Mouse (Mus musculus): Measurements from ENCODE around the gene Cnppd1.

The Cnppd1 gene

GRCm38 (mm10) chr1:75142301-75143261 lies at the start of gene Cnppd1, which contains the start of gene Retreg2:
Gene Cnppd1, minus strand, starts transcription at chr1:75142711.
Gene Retreg2, plus strand, starts transcription at chr1:75142778.
- peak; percentile 97 for DNase-seq (ENCODE audit: low spot score)

- peak; percentile 99 for DNase-seq (ENCODE audit: low spot score)
Measured at GRCm38 (mm10) chr1:75191622-75192402, 49.3 kb upstream of the Cnppd1 start, which contains the start of the genes Ankzf1 and Atg9a. Gene Ankzf1, plus strand, starts transcription at chr1:75192151. Gene Atg9a, minus strand, starts transcription at chr1:75192196.

GRCm38 (mm10) chr1:75191258-75191621 lies 48.7 kb upstream of the Cnppd1 start:
- no peak for DNase-seq (ENCODE audit: low spot score)

GRCm38 (mm10) chr1:75190577-75190976 lies 48.1 kb upstream of the Cnppd1 start:
- peak; percentile 19 for DNase-seq (ENCODE audit: low spot score)

- no peak for DNase-seq (ENCODE audit: low spot score)
Measured at GRCm38 (mm10) chr1:75187914-75188483, 45.5 kb upstream of the Cnppd1 start.

- no peak for DNase-seq (ENCODE audit: low spot score)
Measured at GRCm38 (mm10) chr1:75187126-75187525, 44.6 kb upstream of the Cnppd1 start.

- DNase-seq (ENCODE audit: low spot score) = no peak
Measured at GRCm38 (mm10) chr1:75185495-75185894, 43.0 kb upstream of the Cnppd1 start.

GRCm38 (mm10) chr1:75182160-75182559 lies 39.6 kb upstream of the Cnppd1 start:
- DNase-seq (ENCODE audit: low spot score) = no peak

- no peak for DNase-seq (ENCODE audit: low spot score)
Measured at GRCm38 (mm10) chr1:75181377-75181870, 38.9 kb upstream of the Cnppd1 start.

GRCm38 (mm10) chr1:75180741-75181140 lies 38.2 kb upstream of the Cnppd1 start:
- no peak for DNase-seq (ENCODE audit: low spot score)

- peak; percentile 89 for DNase-seq (ENCODE audit: low spot score)
Measured at GRCm38 (mm10) chr1:75180105-75180590, 37.6 kb upstream of the Cnppd1 start, which contains the start of gene Abcb6. Gene Abcb6, minus strand, starts transcription at chr1:75180392.

- peak; percentile 44 for DNase-seq (ENCODE audit: low spot score)
Measured at GRCm38 (mm10) chr1:75179334-75180104, 37.0 kb upstream of the Cnppd1 start.

GRCm38 (mm10) chr1:75168472-75169464 lies 26.3 kb upstream of the Cnppd1 start, which contains the start of gene Zfand2b:
Gene Zfand2b, plus strand, starts transcription at chr1:75168646.
- DNase-seq (ENCODE audit: low spot score) = peak; percentile 95

- no peak for DNase-seq (ENCODE audit: low spot score)
Measured at GRCm38 (mm10) chr1:75168093-75168471, 25.6 kb upstream of the Cnppd1 start.

GRCm38 (mm10) chr1:75160256-75160617 lies 17.7 kb upstream of the Cnppd1 start:
- no peak for DNase-seq (ENCODE audit: low spot score)

- DNase-seq (ENCODE audit: low spot score) = no peak
Measured at GRCm38 (mm10) chr1:75159540-75160255, 17.2 kb upstream of the Cnppd1 start.

GRCm38 (mm10) chr1:75158990-75159389 lies 16.5 kb upstream of the Cnppd1 start:
- DNase-seq (ENCODE audit: low spot score) = no peak

- DNase-seq (ENCODE audit: low spot score) = no peak
Measured at GRCm38 (mm10) chr1:75155837-75156236, 13.3 kb upstream of the Cnppd1 start.

GRCm38 (mm10) chr1:75148727-75149126 lies 6.2 kb upstream of the Cnppd1 start:
- DNase-seq (ENCODE audit: low spot score) = no peak
